Mouse (Mus musculus) heart, postnatal 36 days (tissue): Measurements from ENCODE around the gene Tmem132b. TPM values are rescaled to one million over a fixed set of nuclear protein-coding genes. Genes with fewer than 3 reads are reported as not detected.

Experiments
- DNase-seq, 2 experiments: peaks; one replicate each; pipeline ENCODE4 v3.0.0; 2021 to 2022
- intact Hi-C: fragments of 180-260 bp; cut with DNase I; formaldehyde crosslinking; loops from one replicate; pipeline ENCODE4 v1.15.1; 2025
- total RNA-seq, 2 experiments: library from RNA; stranded (reverse); gene quantifications; 2 replicates each; pipeline ENCODE4 v1.2.3; 2021

The Tmem132b gene
- total RNA-seq, 2 experiments from 2014 or later: not detected

- intact Hi-C loops: no loop called here
- DNase-seq: no peak
Measured at GRCm38 (mm10) chr5:125641531-125642147, 110.1 kb downstream of the Tmem132b start.

- intact Hi-C loops: no loop called here
- no peak for DNase-seq
Measured at GRCm38 (mm10) chr5:125648236-125648635, 116.7 kb downstream of the Tmem132b start.

GRCm38 (mm10) chr5:125649982-125650381 is 118.4 kb downstream of the Tmem132b start:
- intact Hi-C loops: no loop called here
- no peak for DNase-seq

- intact Hi-C loops: no loop called here
- DNase-seq: no peak
Measured at GRCm38 (mm10) chr5:125658101-125658500, 126.5 kb downstream of the Tmem132b start.

- intact Hi-C loops: no loop called here
- DNase-seq: no peak
Measured at GRCm38 (mm10) chr5:125658959-125659749, 127.6 kb downstream of the Tmem132b start.

- intact Hi-C loops: no loop called here
- no peak for DNase-seq
Measured at GRCm38 (mm10) chr5:125675623-125676022, 144.0 kb downstream of the Tmem132b start.

- intact Hi-C loops: no loop called here
- DNase-seq: no peak
Measured at GRCm38 (mm10) chr5:125676025-125676623, 144.6 kb downstream of the Tmem132b start.

GRCm38 (mm10) chr5:125680889-125681288 is 149.3 kb downstream of the Tmem132b start:
- DNase-seq: no peak
- intact Hi-C loops: no loop called here

- no peak for DNase-seq
- intact Hi-C loops: no loop called here
Measured at GRCm38 (mm10) chr5:125683491-125683890, 151.9 kb downstream of the Tmem132b start.

- no peak for DNase-seq
- intact Hi-C loops: no loop called here
Measured at GRCm38 (mm10) chr5:125685681-125686331, 154.2 kb downstream of the Tmem132b start.

GRCm38 (mm10) chr5:125692538-125692937 is 161.0 kb downstream of the Tmem132b start:
- no peak for DNase-seq

GRCm38 (mm10) chr5:125699395-125699794 is 167.8 kb downstream of the Tmem132b start:
- intact Hi-C loops: no loop called here
- DNase-seq: no peak

More at GRCm38 (mm10) chr5:125692538-125692937, 161.0 kb downstream of the Tmem132b start:
- intact Hi-C loops: no loop called here

- intact Hi-C loops: no loop called here
- no peak for DNase-seq
Measured at GRCm38 (mm10) chr5:125700234-125700633, 168.7 kb downstream of the Tmem132b start.

GRCm38 (mm10) chr5:125705379-125705778 is 173.8 kb downstream of the Tmem132b start:
- DNase-seq: no peak
- intact Hi-C loops: no loop called here

- DNase-seq: peak in 1 of 2 experiments; percentile 4
- intact Hi-C loops: no loop called here
Measured at GRCm38 (mm10) chr5:125709160-125709559, 177.6 kb downstream of the Tmem132b start.

GRCm38 (mm10) chr5:125726815-125727214 is 195.2 kb downstream of the Tmem132b start:
- intact Hi-C loops: no loop called here
- no peak for DNase-seq

GRCm38 (mm10) chr5:125727436-125727835 is 195.9 kb downstream of the Tmem132b start:
- no peak for DNase-seq
- intact Hi-C loops: no loop called here

GRCm38 (mm10) chr5:125727936-125728335 is 196.4 kb downstream of the Tmem132b start:
- intact Hi-C loops: no loop called here
- no peak for DNase-seq

- DNase-seq: no peak
- intact Hi-C loops: no loop called here
Measured at GRCm38 (mm10) chr5:125728521-125728920, 196.9 kb downstream of the Tmem132b start.

GRCm38 (mm10) chr5:125733806-125734205 is 202.2 kb downstream of the Tmem132b start:
- intact Hi-C loops: loop anchor here (5.0 kb wide), 1 partner anchor 472 kb away; no protein-coding TSS in a partner anchor
- DNase-seq: no peak

GRCm38 (mm10) chr5:125737105-125737504 is 205.5 kb downstream of the Tmem132b start:
- DNase-seq: no peak
- intact Hi-C loops: no loop called here
